Mouse (Mus musculus) liver, embryonic 12.5 days (tissue): ENCODE measurements at regions not wholly inside any gene's neighbourhood (a gene's known extent, or its start where the extent isn't known, plus 50 kb on each side); places are given as distances from the start of the nearest gene placed in this dataset.

Experiments used
- ATAC-seq: fragments of 200-750 bp; cut with Nextera tagmentation; 2 replicates; pipeline ENCODE4 v1.8.0; 2017; ENCODE audit warnings: moderate number of reproducible peaks, mild to moderate bottlenecking, moderate library complexity
- H3K27ac ChIP-seq: fragments of 300-500 bp; sonication (generic); 2 replicates; pipeline ENCODE4 v1.5.1; 2016; ENCODE audit warnings: mild to moderate bottlenecking
- H3K27me3 ChIP-seq: fragments of 300-500 bp; sonication (generic); replicated peaks from 2 replicates; pipeline ENCODE4 v1.6.1; 2016; ENCODE audit warnings: mild to moderate bottlenecking, moderate library complexity
- H3K36me3 ChIP-seq: fragments of 300-500 bp; sonication (generic); 2 replicates; pipeline ENCODE4 v1.6.1; 2016; ENCODE audit warnings: mild to moderate bottlenecking, moderate library complexity
- H3K4me1 ChIP-seq: fragments of 300-500 bp; sonication (generic); 2 replicates; pipeline ENCODE4 v1.6.1; 2016
- H3K4me2 ChIP-seq: fragments of 300-500 bp; sonication (generic); 2 replicates; pipeline ENCODE4 v1.6.1; 2016; ENCODE audit warnings: mild to moderate bottlenecking, moderate library complexity
- H3K4me3 ChIP-seq: fragments of 300-500 bp; sonication (generic); 2 replicates; pipeline ENCODE4 v1.5.1; 2016; ENCODE audit warnings: mild to moderate bottlenecking, moderate library complexity
- H3K9ac ChIP-seq: fragments of 300-500 bp; sonication (generic); 2 replicates; pipeline ENCODE4 v1.6.1; 2016; ENCODE audit warnings: mild to moderate bottlenecking, moderate library complexity
- H3K9me3 ChIP-seq: fragments of 300-500 bp; sonication (generic); replicated peaks from 2 replicates; pipeline ENCODE4 v1.6.1; 2016; ENCODE audit warnings: mild to moderate bottlenecking, moderate library complexity
- WGBS: fragments of 180-500 bp; shearing (Covaris S2); methylation state at CpG from one replicate; pipeline ENCODE4 v1.1.7; 2016; ENCODE audit not compliant: insufficient replicate concordance; 5-methylcytosine and 5-hydroxymethylcytosine counted together

- WGBS = 75% methylated on average over 1 of the region's 1 CpGs
- no peak overlapping the region for H3K4me3 ChIP-seq
- no peaks in the 10 kb centered on the region for H3K9me3 ChIP-seq
- H3K4me1 ChIP-seq = no peaks in the 10 kb centered on the region
- no peak overlapping the region for H3K9ac ChIP-seq
- no peak for ATAC-seq
- H3K36me3 ChIP-seq = no peaks in the 10 kb centered on the region
- H3K4me2 ChIP-seq = no peak overlapping the region
- H3K27ac ChIP-seq = no peak overlapping the region
- H3K27me3 ChIP-seq = no peaks in the 10 kb centered on the region
Measured at GRCm38 (mm10) chr1:157758337-157758736, 251.8 kb downstream of the Sec16b start.

- no peak overlapping the region for H3K27ac ChIP-seq
- H3K9ac ChIP-seq = no peak overlapping the region
- H3K4me1 ChIP-seq = no peaks in the 10 kb centered on the region
- H3K27me3 ChIP-seq = no peaks in the 10 kb centered on the region
- H3K36me3 ChIP-seq = no peaks in the 10 kb centered on the region
- H3K9me3 ChIP-seq = no peaks in the 10 kb centered on the region
- WGBS = 43% methylated on average over 6 of the region's 6 CpGs
- no peak for ATAC-seq
- no peak overlapping the region for H3K4me3 ChIP-seq
- no peak overlapping the region for H3K4me2 ChIP-seq
Measured at GRCm38 (mm10) chr1:157768201-157768600, 261.7 kb downstream of the Sec16b start.

GRCm38 (mm10) chr1:157797711-157798110, 291.2 kb downstream of the Sec16b start:
- no peak overlapping the region for H3K9ac ChIP-seq
- H3K27ac ChIP-seq = no peak overlapping the region
- no peak overlapping the region for H3K4me2 ChIP-seq
- no peak overlapping the region for H3K4me3 ChIP-seq
- no peaks in the 10 kb centered on the region for H3K4me1 ChIP-seq
- H3K27me3 ChIP-seq = no peaks in the 10 kb centered on the region
- WGBS = 67% methylated on average over 7 of the region's 7 CpGs
- H3K36me3 ChIP-seq = no peaks in the 10 kb centered on the region
- no peak for ATAC-seq
- H3K9me3 ChIP-seq = no peaks in the 10 kb centered on the region

- Histone ChIP-seq H3K4me1 (no peaks in the 10 kb centered on the region), H3K9ac (no peak overlapping the region), H3K27ac (no peak overlapping the region), H3K9me3 (no peaks in the 10 kb centered on the region), H3K4me3 (no peak overlapping the region), H3K4me2 (no peak overlapping the region), H3K36me3 (no peaks in the 10 kb centered on the region), H3K27me3 (no peaks in the 10 kb centered on the region)
- 58% methylated on average over 21 of the region's 21 CpGs for WGBS
- no peak for ATAC-seq
Measured at GRCm38 (mm10) chr1:157798561-157799553, 292.3 kb downstream of the Sec16b start.

GRCm38 (mm10) chr1:157801151-157801550, 294.6 kb downstream of the Sec16b start:
- Histone ChIP-seq H3K4me1 (no peaks in the 10 kb centered on the region), H3K27me3 (no peaks in the 10 kb centered on the region), H3K36me3 (no peaks in the 10 kb centered on the region), H3K27ac (no peak overlapping the region), H3K9me3 (no peaks in the 10 kb centered on the region), H3K4me2 (no peak overlapping the region), H3K4me3 (no peak overlapping the region), H3K9ac (no peak overlapping the region)
- 53% methylated on average over 3 of the region's 3 CpGs for WGBS
- ATAC-seq = no peak

GRCm38 (mm10) chr1:157804229-157804628, 297.7 kb downstream of the Sec16b start:
- Histone ChIP-seq H3K9me3 (0 out of 2 replicates have a peak, but pooled peaks cover 7% of the 10 kb centered on the region), H3K4me3 (no peak overlapping the region), H3K27ac (no peak overlapping the region), H3K9ac (no peak overlapping the region), H3K4me1 (no peaks in the 10 kb centered on the region), H3K4me2 (no peak overlapping the region), H3K36me3 (no peaks in the 10 kb centered on the region), H3K27me3 (no peaks in the 10 kb centered on the region)
- 69% methylated on average over 3 of the region's 3 CpGs for WGBS
- ATAC-seq = no peak

GRCm38 (mm10) chr1:157806296-157806695, 299.8 kb downstream of the Sec16b start:
- Histone ChIP-seq H3K27ac (no peak overlapping the region), H3K4me1 (no peaks in the 10 kb centered on the region), H3K9ac (no peak overlapping the region), H3K4me3 (no peak overlapping the region), H3K4me2 (no peak overlapping the region), H3K9me3 (0 out of 2 replicates have a peak, but pooled peaks cover 7% of the 10 kb centered on the region), H3K27me3 (no peaks in the 10 kb centered on the region), H3K36me3 (no peaks in the 10 kb centered on the region)
- 58% methylated on average over 1 of the region's 1 CpGs for WGBS
- no peak for ATAC-seq

GRCm38 (mm10) chr1:157809674-157810471, 303.3 kb downstream of the Sec16b start:
- Histone ChIP-seq H3K27me3 (no peaks in the 10 kb centered on the region), H3K4me3 (no peak overlapping the region), H3K27ac (no peak overlapping the region), H3K4me1 (no peaks in the 10 kb centered on the region), H3K9ac (no peak overlapping the region), H3K9me3 (0 out of 2 replicates have a peak, but pooled peaks cover 7% of the 10 kb centered on the region), H3K36me3 (no peaks in the 10 kb centered on the region), H3K4me2 (no peak overlapping the region)
- no peak for ATAC-seq
- WGBS = 64% methylated on average over 8 of the region's 8 CpGs

- H3K9me3 ChIP-seq = 0 out of 2 replicates have a peak, but pooled peaks cover 7% of the 10 kb centered on the region
- no peak for ATAC-seq
Measured at GRCm38 (mm10) chr1:157810657-157811056, 304.1 kb downstream of the Sec16b start.

GRCm38 (mm10) chr1:157827966-157828365, 321.4 kb downstream of the Sec16b start:
- no peak for ATAC-seq

More at GRCm38 (mm10) chr1:157810657-157811056, 304.1 kb downstream of the Sec16b start:
- no peak overlapping the region for H3K4me3 ChIP-seq
- no peaks in the 10 kb centered on the region for H3K4me1 ChIP-seq
- H3K27me3 ChIP-seq = no peaks in the 10 kb centered on the region
- H3K27ac ChIP-seq = no peak overlapping the region
- H3K4me2 ChIP-seq = no peak overlapping the region
- no peak overlapping the region for H3K9ac ChIP-seq
- H3K36me3 ChIP-seq = no peaks in the 10 kb centered on the region

GRCm38 (mm10) chr1:157831511-157831910, 325.0 kb downstream of the Sec16b start:
- H3K27ac ChIP-seq = no peak overlapping the region
- H3K27me3 ChIP-seq = no peaks in the 10 kb centered on the region
- H3K9me3 ChIP-seq = no peaks in the 10 kb centered on the region
- no peaks in the 10 kb centered on the region for H3K36me3 ChIP-seq
- H3K9ac ChIP-seq = no peak overlapping the region
- no peak overlapping the region for H3K4me3 ChIP-seq
- H3K4me1 ChIP-seq = no peaks in the 10 kb centered on the region
- ATAC-seq = no peak
- no peak overlapping the region for H3K4me2 ChIP-seq
- WGBS = 28% methylated on average over 2 of the region's 2 CpGs

More at GRCm38 (mm10) chr1:157827966-157828365, 321.4 kb downstream of the Sec16b start:
- Histone ChIP-seq H3K4me3 (no peak overlapping the region), H3K27me3 (no peaks in the 10 kb centered on the region), H3K36me3 (no peaks in the 10 kb centered on the region), H3K27ac (no peak overlapping the region), H3K9ac (no peak overlapping the region), H3K4me2 (no peak overlapping the region), H3K9me3 (no peaks in the 10 kb centered on the region), H3K4me1 (no peaks in the 10 kb centered on the region)
- 63% methylated on average over 2 of the region's 2 CpGs for WGBS

GRCm38 (mm10) chr1:157872775-157873174, 366.2 kb downstream of the Sec16b start:
- ATAC-seq = no peak
- WGBS = 62% methylated on average over 5 of the region's 5 CpGs
- no peak overlapping the region for H3K9ac ChIP-seq

More at GRCm38 (mm10) chr1:157872775-157873174, 366.2 kb downstream of the Sec16b start:
- H3K4me2 ChIP-seq = no peak overlapping the region
- no peaks in the 10 kb centered on the region for H3K36me3 ChIP-seq
- no peaks in the 10 kb centered on the region for H3K9me3 ChIP-seq
- H3K4me1 ChIP-seq = no peaks in the 10 kb centered on the region
- no peaks in the 10 kb centered on the region for H3K27me3 ChIP-seq
- H3K27ac ChIP-seq = no peak overlapping the region
- H3K4me3 ChIP-seq = no peak overlapping the region
